Mouse (Mus musculus): Measurements from ENCODE around the gene 2610044O15Rik8.
"Not testable (repeated sequence)": the region's sequence is repeated elsewhere in the genome, so short reads cannot be mapped to it uniquely, and the experiment has no call there.

The 2610044O15Rik8 gene

GRCm38 (mm10) chr8:129234027-129234733 lies at the start of gene 2610044O15Rik8:
Gene 2610044O15Rik8, minus strand, starts transcription at chr8:129234406.
- in situ Hi-C loops (cut with MboI) = no loop called here

- in situ Hi-C loops (cut with MboI) = no loop called here
These were observed 31.7 kb upstream of the 2610044O15Rik8 start for GRCm38 (mm10) chr8:129265918-129266317.

- in situ Hi-C loops (cut with MboI) = no loop called here
These were observed 30.1 kb upstream of the 2610044O15Rik8 start for GRCm38 (mm10) chr8:129264296-129264695.

GRCm38 (mm10) chr8:129263211-129263927 lies 29.2 kb upstream of the 2610044O15Rik8 start:
- in situ Hi-C loops (cut with MboI) = not testable (repeated sequence)

- in situ Hi-C loops (cut with MboI) = no loop called here
These were observed 561 bp downstream of the 2610044O15Rik8 start for GRCm38 (mm10) chr8:129233664-129234026.
